Comparison of ENCODE assay signal across 8 mouse cellular contexts in the genomic region with DNA sequence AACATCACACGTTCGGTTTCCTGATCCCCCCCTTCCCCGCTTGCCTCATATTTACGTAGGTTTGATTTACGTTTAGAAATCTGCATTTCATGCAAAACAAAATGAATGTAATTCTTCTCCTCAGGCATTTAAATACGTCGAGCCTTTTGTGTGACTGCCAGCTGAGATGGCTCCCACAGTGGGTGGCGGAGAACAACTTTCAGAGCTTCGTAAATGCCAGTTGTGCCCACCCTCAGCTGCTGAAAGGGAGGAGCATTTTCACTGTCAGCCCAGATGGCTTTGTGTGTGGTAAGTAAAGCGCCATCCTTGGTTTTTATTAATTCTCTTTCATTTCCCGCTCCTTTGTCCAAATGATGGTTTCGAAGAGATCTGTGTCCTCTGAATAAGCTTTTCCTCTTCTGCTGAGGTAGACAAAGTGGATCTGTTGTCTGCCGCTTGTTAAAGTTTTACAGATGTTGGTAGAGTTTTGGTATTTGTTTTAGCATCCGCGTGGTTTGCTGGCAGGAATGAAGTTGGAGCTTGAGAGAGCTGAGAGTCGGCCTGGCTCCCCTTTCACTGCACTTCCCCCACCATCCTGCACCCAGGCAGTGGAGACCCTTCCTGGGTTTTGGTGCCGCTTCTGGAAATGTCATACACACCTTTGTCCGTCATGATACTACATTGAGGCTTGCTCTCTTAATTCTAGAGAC. TPM values are rescaled to one million over a fixed set of nuclear protein-coding genes. Genes with fewer than 3 reads are reported as not detected.
DNase-seq lines count a peak whose midpoint lies in the region; ATAC-seq lines count a peak whose summit lies in the region.

No protein-coding gene starts in this region.

- H3K9ac ChIP-seq in midbrain, embryonic 13.5 days (replicated peaks), result no peak overlapping the region
- H3K9ac ChIP-seq in hindbrain, embryonic 14.5 days, result no peak overlapping the region; the same call in 1 of the 2 replicates
- no peak overlapping the region for H3K9ac ChIP-seq in stomach, embryonic 15.5 days

- no peaks in the 10 kb centered on the region for H3K27me3 ChIP-seq in midbrain, embryonic 13.5 days
- no peaks in the 10 kb centered on the region for H3K27me3 ChIP-seq in midbrain, embryonic 10.5 days (ENCODE audit: low read depth, poor library complexity, severe bottlenecking)
- no peaks in the 10 kb centered on the region for H3K27me3 ChIP-seq in hindbrain, embryonic 14.5 days (ENCODE audit: control insufficient read depth, insufficient read depth, low read length)
- H3K27me3 ChIP-seq in stomach, embryonic 15.5 days (replicated peaks), result no peaks in the 10 kb centered on the region

- 0 out of 2 replicates have a peak, but pooled peaks have one; percentile 49 for ATAC-seq in midbrain, embryonic 13.5 days
- ATAC-seq in hindbrain, embryonic 14.5 days (ENCODE audit: low FRiP score), result no peak
- ATAC-seq in stomach, embryonic 15.5 days (ENCODE audit: insufficient read depth, low FRiP score, low read depth), result no peak
- ATAC-seq in granulocyte monocyte progenitor cell, adult 5-6 weeks (replicated peaks; ENCODE audit: poor library complexity, severe bottlenecking), result no peak

- H3K4me1 ChIP-seq in midbrain, embryonic 13.5 days (replicated peaks), result peaks cover 16% of the 10 kb centered on the region
- H3K4me1 ChIP-seq in midbrain, embryonic 10.5 days, result peaks cover 2% of the 10 kb centered on the region
- peaks cover 14% of the 10 kb centered on the region for H3K4me1 ChIP-seq in hindbrain, embryonic 14.5 days (replicated peaks; ENCODE audit: control insufficient read depth, insufficient read depth, low read length)
- 0 out of 2 replicates have a peak, but pooled peaks cover 6% of the 10 kb centered on the region for H3K4me1 ChIP-seq in stomach, embryonic 15.5 days

- 61% methylated on average over 18 of the region's 18 CpGs for WGBS in midbrain, embryonic 13.5 days
- 87% methylated on average over 18 of the region's 18 CpGs for whole genome bisulfite sequencing in midbrain, embryonic 10.5 days
- WGBS in hindbrain, embryonic 14.5 days, result 31% methylated on average over 18 of the region's 18 CpGs
- WGBS in stomach, embryonic 15.5 days, result 63% methylated on average over 18 of the region's 18 CpGs

- H3K9me3 ChIP-seq in midbrain, embryonic 13.5 days, result no peaks in the 10 kb centered on the region
- H3K9me3 ChIP-seq in midbrain, embryonic 10.5 days (replicated peaks), result no peaks in the 10 kb centered on the region
- H3K9me3 ChIP-seq in hindbrain, embryonic 14.5 days (ENCODE audit: control insufficient read depth, low read length), result no peaks in the 10 kb centered on the region
- H3K9me3 ChIP-seq in stomach, embryonic 15.5 days, result no peaks in the 10 kb centered on the region

- H3K4me2 ChIP-seq in midbrain, embryonic 13.5 days (replicated peaks), result no peak overlapping the region
- peak overlapping the region; percentile 24 for H3K4me2 ChIP-seq in hindbrain, embryonic 14.5 days (replicated peaks)
- H3K4me2 ChIP-seq in stomach, embryonic 15.5 days, result no peak overlapping the region

- peaks cover 15% of the 10 kb centered on the region for H3K36me3 ChIP-seq in midbrain, embryonic 13.5 days
- peaks cover 89% of the 10 kb centered on the region for H3K36me3 ChIP-seq in midbrain, embryonic 10.5 days
- peaks cover 10% of the 10 kb centered on the region for H3K36me3 ChIP-seq in hindbrain, embryonic 14.5 days (replicated peaks; ENCODE audit: control insufficient read depth, insufficient read depth)
- peaks cover 51% of the 10 kb centered on the region for H3K36me3 ChIP-seq in stomach, embryonic 15.5 days

- no peak overlapping the region; the same call in 1 of the 2 replicates for H3K27ac ChIP-seq in midbrain, embryonic 13.5 days
- H3K27ac ChIP-seq in midbrain, embryonic 10.5 days (replicated peaks), result no peak overlapping the region
- H3K27ac ChIP-seq in hindbrain, embryonic 14.5 days, result peak overlapping the region; percentile 28
- peak overlapping the region; percentile 71; the same call in 1 of the 2 replicates for H3K27ac ChIP-seq in stomach, embryonic 15.5 days

- intact Hi-C loops in left cerebral cortex, postnatal 14 days (cut with DNase I), result no loop called here

- no peak overlapping the region for H3K4me3 ChIP-seq in midbrain, embryonic 13.5 days (replicated peaks)
- no peak overlapping the region for H3K4me3 ChIP-seq in midbrain, embryonic 10.5 days
- no peak overlapping the region for H3K4me3 ChIP-seq in hindbrain, embryonic 14.5 days (replicated peaks; ENCODE audit: low read length)
- no peak overlapping the region for H3K4me3 ChIP-seq in stomach, embryonic 15.5 days (replicated peaks)

- DNase-seq in midbrain, embryonic 10.5 days (ENCODE audit: low spot score), result no peak
- DNase-seq in hindbrain, embryonic 14.5 days (ENCODE audit: low spot score), result peak; percentile 62
- peak; percentile 51 to 63 for DNase-seq in left cerebral cortex, postnatal 14 days (ENCODE audit: low spot score in 2 of 2)
- DNase-seq in embryo, embryonic 10.5 days (ENCODE audit: low spot score), result no peak
- DNase-seq in cerebellum, adult 11 months, result no peak

RNA-seq across cellular contexts. Expression of a gene that starts 37.0 kb away (rescaled TPM):
- 3.6 and 4.0 TPM in 2 replicates for polyA plus RNA-seq in midbrain, embryonic 13.5 days (2015; fragmentation: Nextera tagmentation; extraction: Ambion mirVana)
- 9.8 and 11.1 TPM in 2 replicates for polyA plus RNA-seq in midbrain, embryonic 10.5 days (2016; fragmentation: Nextera tagmentation; extraction: Ambion mirVana)
- polyA plus RNA-seq in hindbrain, embryonic 14.5 days (2014; fragmentation: Nextera tagmentation; extraction: Ambion mirVana), result 3.9 and 4.4 TPM in 2 replicates
- 1 to 10 TPM; 3.1 to 3.7 TPM for total RNA-seq in left cerebral cortex, postnatal 14 days (2021)
- polyA plus RNA-seq in stomach, embryonic 15.5 days (2015; fragmentation: Nextera tagmentation; extraction: Ambion mirVana), result 19.4 and 21.5 TPM in 2 replicates
- 1.8 TPM in 1 of 2 replicates, not detected in the other for total RNA-seq in granulocyte monocyte progenitor cell, adult 5-6 weeks (2014; fragmentation: Nextera tagmentation)
- 1.5 and 1.9 TPM in 2 replicates for total RNA-seq in granulocyte monocyte progenitor cell, adult 5-6 weeks (2017)

Comparison
In these comparisons a context has a peak if more than half of its experiments do, and no peak if none do; other contexts are left out.
1. H3K27ac ChIP-seq: peak in hindbrain, embryonic 14.5 days (single experiment) and stomach, embryonic 15.5 days (single experiment); none in midbrain, embryonic 13.5 days (single experiment) and midbrain, embryonic 10.5 days (single experiment).
2. DNase-seq: peak in hindbrain, embryonic 14.5 days (single experiment) and left cerebral cortex, postnatal 14 days (2 of 2); none in midbrain, embryonic 10.5 days (single experiment), embryo, embryonic 10.5 days (single experiment) and cerebellum, adult 11 months (single experiment).